Mouse (Mus musculus): ENCODE data around the gene Smim23.

Gene Smim23
- long read RNA-seq, experiment 1, result 0 reads
- long read RNA-seq, experiment 2, result 0 reads

GRCm38 (mm10) chr11:32824505-32824904 lies at the start of gene Smim23:
Smim23 (minus strand) TSS chr11:32824605.
- intact Hi-C loops (cut with DNase I), result no loop called here

- intact Hi-C loops (cut with DNase I), result no loop called here
Observed at GRCm38 (mm10) chr11:32868619-32869383, 44.4 kb upstream of the Smim23 start.

GRCm38 (mm10) chr11:32864615-32865014 lies 40.2 kb upstream of the Smim23 start:
- intact Hi-C loops (cut with DNase I), result no loop called here

GRCm38 (mm10) chr11:32857418-32857879 lies 33.0 kb upstream of the Smim23 start:
- intact Hi-C loops (cut with DNase I), result no loop called here

DNA sequence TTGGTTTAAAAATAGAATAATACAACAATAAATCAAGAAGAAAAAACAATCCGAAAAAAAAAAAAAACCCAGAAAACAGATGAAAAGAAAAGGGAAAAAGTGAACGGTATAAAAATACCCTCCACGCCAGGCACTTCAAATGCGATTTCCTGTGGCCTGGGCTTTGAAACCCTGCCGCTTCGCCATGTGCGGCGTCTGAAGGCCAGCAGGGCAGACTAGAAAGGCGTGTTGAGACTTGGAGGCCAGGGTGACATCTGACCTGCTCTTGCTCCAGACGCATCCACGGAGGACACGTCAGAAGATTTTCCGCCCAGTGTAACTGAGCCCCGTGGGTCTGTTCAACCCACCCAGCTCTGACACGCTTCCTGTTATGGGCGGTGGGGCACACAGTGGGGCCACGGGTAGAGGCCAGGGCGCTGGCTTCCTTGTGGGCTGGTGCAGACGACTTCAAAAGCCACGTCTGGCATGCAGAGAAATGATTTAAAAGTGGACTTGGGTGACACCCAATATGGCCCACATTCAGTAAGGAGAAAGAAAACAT lies 22.3 kb upstream of the Smim23 start:
- intact Hi-C loops (cut with DNase I), result no loop called here

DNA sequence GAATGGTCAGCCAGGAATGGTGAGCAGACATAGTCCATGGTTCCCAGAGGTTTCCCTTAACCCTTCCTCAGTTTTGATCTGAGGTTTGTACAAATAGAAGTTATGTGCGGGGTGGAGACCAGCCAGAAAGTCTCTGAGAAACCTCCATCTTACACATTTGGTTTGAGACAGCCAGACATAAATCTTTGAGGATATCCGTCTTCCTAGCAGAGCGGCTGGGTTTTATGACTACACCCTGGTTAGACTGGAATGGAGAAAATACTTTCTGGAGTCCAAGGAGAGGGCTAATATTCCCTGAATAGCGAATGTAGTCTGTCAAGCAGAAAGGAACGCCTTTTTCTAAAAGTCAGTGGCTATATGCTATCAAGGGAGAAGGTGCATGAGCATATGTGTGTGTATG lies 16.8 kb upstream of the Smim23 start:
- intact Hi-C loops (cut with DNase I), result no loop called here

GRCm38 (mm10) chr11:32840256-32840655 lies 15.9 kb upstream of the Smim23 start:
- intact Hi-C loops (cut with DNase I), result no loop called here

- intact Hi-C loops (cut with DNase I), result no loop called here
Observed at GRCm38 (mm10) chr11:32835022-32835421, 10.6 kb upstream of the Smim23 start.

DNA sequence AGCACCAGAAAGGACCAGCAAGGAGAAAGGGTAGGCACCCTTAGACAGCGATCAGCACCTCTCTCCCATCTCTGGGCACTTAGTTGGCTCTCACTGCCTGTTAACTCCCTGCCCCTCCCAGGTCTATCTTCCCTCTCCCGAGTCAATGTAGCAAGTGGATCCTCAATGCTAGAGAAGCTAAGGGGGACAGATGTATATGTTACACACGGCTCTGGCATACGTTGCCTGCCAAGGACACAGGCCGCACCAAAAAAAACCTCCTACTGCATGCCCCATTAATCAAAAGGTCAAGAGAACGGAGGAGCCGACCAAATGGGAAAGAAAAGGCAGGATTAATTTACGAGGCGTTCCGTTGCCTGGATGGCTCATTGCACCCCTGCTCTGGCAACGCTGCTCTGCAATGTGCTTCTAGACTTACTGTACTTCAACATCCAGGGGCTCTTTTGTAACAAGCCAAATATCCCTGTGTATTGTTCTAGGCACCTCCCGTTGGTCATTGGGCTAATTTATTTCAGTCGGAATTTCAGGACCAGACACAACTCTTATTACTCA lies 10.0 kb upstream of the Smim23 start:
- intact Hi-C loops (cut with DNase I), result no loop called here

GRCm38 (mm10) chr11:32817566-32817965 lies 6.8 kb downstream of the Smim23 start:
- intact Hi-C loops (cut with DNase I), result no loop called here

DNA sequence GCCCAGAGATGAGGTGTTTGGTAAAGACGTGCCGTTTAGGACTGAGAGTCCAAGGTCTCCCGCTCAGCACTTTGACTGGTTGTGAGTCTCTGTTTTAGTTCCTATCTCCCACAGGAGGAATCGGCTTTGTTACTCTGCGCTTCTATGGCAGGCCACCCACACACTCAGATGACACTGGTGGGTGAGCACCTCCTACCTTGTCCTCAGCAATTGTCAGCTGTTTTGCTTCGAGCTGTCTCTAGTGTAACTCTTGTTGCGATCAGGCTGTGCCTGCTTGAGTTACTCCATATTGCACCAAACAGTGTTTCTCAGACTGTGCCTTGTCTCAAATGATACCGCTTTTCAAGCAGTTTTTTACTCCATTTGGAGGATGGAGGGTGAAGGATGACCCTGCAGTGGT lies 10.1 kb downstream of the Smim23 start:
- intact Hi-C loops (cut with DNase I), result no loop called here

DNA sequence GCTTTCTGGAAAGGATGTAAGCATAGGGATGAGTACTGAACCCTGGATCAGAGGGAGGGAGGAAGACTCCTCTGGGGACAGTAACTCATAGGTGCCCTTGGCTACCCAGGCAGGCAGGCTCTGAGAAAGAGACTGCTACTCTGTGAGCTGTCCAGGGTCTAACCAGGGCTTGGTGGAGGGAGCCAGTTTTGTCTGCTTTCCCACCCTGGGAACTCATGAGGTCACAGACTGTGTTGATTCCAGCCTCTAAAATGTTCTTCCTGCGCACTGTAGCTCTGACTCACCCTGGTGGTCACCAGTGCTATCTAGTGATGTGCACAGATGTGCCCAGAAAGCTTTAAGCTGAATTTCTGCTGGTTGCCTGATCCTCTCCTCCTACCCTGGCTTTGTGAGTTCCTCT lies 15.3 kb downstream of the Smim23 start:
- intact Hi-C loops (cut with DNase I), result loop anchor here (5.0 to 10.0 kb wide), 2 partner anchors 88 to 336 kb away; partner anchors contain the start of gene Fgf18

GRCm38 (mm10) chr11:32805958-32806357 lies 18.4 kb downstream of the Smim23 start:
- intact Hi-C loops (cut with DNase I), result loop anchor here (2.0 to 10.0 kb wide), 3 partner anchors 91 to 339 kb away; partner anchors contain the start of gene Fgf18

DNA sequence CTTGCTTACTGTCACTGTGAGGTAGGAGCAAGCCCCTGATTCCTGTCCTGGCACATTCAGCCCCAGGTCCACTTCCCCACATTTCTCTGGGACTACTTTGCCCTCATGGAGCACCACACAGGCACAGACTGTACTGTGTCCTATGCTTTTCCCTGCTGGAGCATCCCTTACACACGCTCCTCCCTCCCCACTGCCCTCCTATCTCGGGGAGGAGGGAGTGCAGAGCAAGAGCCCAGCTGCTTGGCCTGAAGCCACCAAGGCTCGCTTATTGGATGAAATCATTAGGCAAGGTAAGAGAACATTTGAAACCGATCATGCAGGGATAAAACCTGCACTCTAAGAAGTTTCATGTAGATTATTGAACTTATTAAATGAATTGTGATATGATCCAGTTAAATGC lies 20.7 kb downstream of the Smim23 start:
- intact Hi-C loops (cut with DNase I), result loop anchor here (10.0 kb wide), 1 partner anchor 341 kb away; the partner anchor contains the start of gene Fgf18

GRCm38 (mm10) chr11:32801715-32802114 lies 22.7 kb downstream of the Smim23 start:
- intact Hi-C loops (cut with DNase I), result loop anchor here (10.0 kb wide), 1 partner anchor 343 kb away; the partner anchor contains the start of gene Fgf18

DNA sequence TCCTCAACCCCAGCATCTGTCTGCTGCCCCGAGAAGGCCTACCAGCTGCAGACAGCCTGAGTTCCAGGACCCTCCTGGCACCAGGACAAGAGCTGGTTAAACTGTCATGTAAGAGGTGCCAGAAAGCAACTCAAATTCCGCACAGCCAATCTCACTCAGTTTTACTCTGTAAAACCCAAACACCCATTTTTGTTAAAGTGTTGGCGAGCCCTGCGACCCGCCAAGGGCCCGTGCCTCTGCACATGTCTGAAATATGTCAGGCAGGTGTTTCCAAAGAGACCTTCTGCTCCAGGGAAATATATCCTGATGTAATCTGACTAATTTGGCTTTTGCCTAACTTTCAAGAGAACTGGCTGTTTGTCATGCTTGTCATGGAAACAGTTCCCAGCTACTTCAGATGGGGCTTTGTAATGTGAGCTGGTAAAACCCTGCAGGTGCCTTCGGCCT lies 23.5 kb downstream of the Smim23 start:
- intact Hi-C loops (cut with DNase I), result loop anchor here (10.0 kb wide), 1 partner anchor 344 kb away; the partner anchor contains the start of gene Fgf18

- intact Hi-C loops (cut with DNase I), result no loop called here
Observed at GRCm38 (mm10) chr11:32798445-32798844, 26.0 kb downstream of the Smim23 start.

DNA sequence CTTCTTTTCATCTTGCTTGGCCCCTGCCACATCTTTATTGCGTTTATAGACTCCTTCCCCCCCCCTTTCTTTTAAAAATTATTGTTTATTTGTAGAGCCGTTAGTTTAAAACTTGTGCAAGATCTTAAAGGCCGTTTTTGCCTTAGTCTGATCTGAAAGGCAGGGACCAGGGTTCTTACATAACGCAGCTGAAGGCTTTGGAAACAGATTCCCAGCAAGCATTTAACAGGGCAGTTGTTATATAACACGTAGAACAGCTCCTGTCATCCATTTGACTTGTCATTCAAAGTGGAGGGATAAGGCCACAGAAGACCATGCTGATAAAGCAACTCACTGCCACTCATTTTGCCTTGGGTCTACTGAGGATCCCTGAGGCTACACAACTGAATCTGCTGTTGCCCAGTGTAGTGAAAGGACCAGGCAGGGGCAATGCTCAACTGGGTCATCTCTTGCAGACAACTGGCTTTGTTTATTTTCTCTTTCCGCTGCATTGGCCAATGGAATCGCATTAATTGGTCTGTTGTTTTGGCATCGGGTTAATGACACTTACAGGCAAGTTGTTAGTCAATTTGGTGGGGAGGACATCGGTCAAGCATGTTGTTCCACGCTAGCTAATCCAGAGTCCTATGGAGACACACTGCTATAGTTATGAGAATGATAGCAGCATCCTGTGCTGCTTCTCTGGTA lies 29.5 kb downstream of the Smim23 start:
- intact Hi-C loops (cut with DNase I), result no loop called here

DNA sequence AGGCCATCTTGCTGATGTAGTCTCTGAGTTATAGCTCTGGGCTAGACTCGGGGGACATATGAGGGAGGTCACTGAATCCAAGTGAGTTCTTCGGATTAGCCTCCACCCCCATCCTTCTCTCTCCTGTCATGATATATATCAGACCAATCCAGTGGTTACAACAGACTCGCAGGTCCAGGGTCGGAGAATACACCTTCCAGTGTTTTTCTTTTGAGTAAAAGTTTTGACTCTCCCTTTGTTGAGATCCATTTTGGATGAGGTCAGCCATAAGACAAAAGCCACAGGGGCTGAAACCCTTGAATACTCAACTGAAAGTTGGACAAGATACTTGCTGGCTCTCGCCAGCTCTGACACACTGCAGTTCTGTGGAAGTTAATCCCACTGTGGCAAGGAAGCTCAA lies 38.2 kb downstream of the Smim23 start:
- intact Hi-C loops (cut with DNase I), result no loop called here

DNA sequence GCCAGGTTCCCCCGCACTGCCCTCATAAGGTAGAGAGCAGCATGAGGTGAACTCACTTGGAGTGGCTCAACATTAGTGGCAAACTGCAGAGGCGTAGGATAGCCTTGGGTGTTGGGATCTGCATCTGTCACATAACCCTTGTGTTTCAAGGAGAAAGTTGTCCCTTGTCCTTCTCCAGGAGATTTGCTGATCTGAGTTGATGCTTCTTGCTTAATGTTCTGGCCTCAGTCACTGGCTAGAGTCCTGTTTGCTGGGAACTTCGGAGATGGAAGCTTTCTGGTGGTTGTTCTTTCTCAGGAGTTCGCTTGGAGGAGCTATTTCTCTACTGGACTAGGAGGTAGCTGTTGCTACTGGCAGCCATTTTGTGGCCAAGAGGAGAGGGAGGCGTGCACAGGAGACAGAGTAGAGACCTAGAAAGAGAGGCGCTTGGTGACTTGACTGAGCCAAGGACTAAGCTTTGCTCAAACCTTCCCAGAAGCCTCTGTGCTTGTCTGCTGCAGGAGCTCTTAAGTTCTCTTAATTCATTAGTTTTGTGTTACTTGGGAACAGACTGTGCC lies 38.7 kb downstream of the Smim23 start:
- intact Hi-C loops (cut with DNase I), result no loop called here

DNA sequence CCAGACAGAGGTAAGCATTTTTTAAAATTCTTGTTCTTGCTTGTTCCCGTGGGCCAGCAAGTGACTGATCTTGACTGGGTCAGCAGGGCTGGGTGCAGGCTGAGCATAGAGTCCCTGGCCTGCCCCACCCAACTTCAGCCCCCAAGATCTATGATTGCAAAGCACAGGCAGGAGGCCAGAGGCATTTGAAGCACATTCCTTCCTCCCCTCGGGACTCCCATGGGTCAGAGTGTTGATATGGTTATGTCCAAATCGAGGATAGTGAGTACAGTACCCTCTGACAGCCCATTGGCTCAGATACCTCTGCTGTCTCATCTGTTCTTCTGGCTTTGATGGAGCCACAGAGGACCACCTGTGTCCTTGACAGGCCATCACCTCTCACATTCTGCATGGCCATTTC lies 41.7 kb downstream of the Smim23 start:
- intact Hi-C loops (cut with DNase I), result no loop called here
